In genomic region chr2:157130813-157131514, GRCm38 (mm10) we compare ENCODE assay signal across 10 mouse cellular contexts. TPM values are rescaled to one million over a fixed set of nuclear protein-coding genes. Genes with fewer than 3 reads are reported as not detected.
DNase-seq lines count a peak whose midpoint lies in the region; ATAC-seq and TF ChIP-seq lines count a peak whose summit lies in the region.
"Had no signal": no experiment of that assay in that cellular context is flagged by ENCODE, and none has a peak within 500 bp of the region (broad histone marks: within the 10 kb centered on the region; RNA-seq: fewer than 3 reads in every experiment).

No protein-coding gene starts in this region.

- TF ChIP-seq CTCF in G1E (IDR thresholded peaks at IDR 0.05; ENCODE audit: low read depth, low read length), result no peak

- H3K9me3 ChIP-seq in kidney, embryonic 16.5 days (ENCODE audit: low read length), result no peaks in the 10 kb centered on the region
- no peaks in the 10 kb centered on the region for H3K9me3 ChIP-seq in G1E (replicated peaks)
- H3K9me3 ChIP-seq: heart, embryonic 15.5 days; limb, embryonic 15.5 days had no signal

- no peaks in the 10 kb centered on the region for H3K27me3 ChIP-seq in kidney, embryonic 16.5 days (ENCODE audit: insufficient read depth, low read length)
- H3K27me3 ChIP-seq in G1E (ENCODE audit: insufficient read depth, low read length), result no peaks in the 10 kb centered on the region
- H3K27me3 ChIP-seq: heart, embryonic 15.5 days; limb, embryonic 15.5 days had no signal

- no peak for ATAC-seq in kidney, embryonic 16.5 days (ENCODE audit: low FRiP score, low TSS enrichment)
- ATAC-seq in G1E (ENCODE audit: extremely low read depth, insufficient number of reproducible peaks, low FRiP score, poor library complexity, severe bottlenecking), result no peak
- no peak for ATAC-seq in frontal cortex, adult (ENCODE audit: low TSS enrichment)

- H3K4me1 ChIP-seq in kidney, embryonic 16.5 days (ENCODE audit: insufficient read depth, low read length), result peaks cover 8% of the 10 kb centered on the region; the same call in 1 of the 2 replicates
- H3K4me1 ChIP-seq in G1E (ENCODE audit: insufficient read depth, low read depth, low read length), result peaks cover 44% of the 10 kb centered on the region

- no peak overlapping the region for H3K9ac ChIP-seq in kidney, embryonic 16.5 days (replicated peaks; ENCODE audit: low read length)
- H3K9ac ChIP-seq: heart, embryonic 15.5 days; limb, embryonic 15.5 days had no signal

- H3K36me3 ChIP-seq in kidney, embryonic 16.5 days (ENCODE audit: insufficient read depth, low read length), result 0 out of 2 replicates have a peak, but pooled peaks cover 6% of the 10 kb centered on the region
- H3K36me3 ChIP-seq in G1E (replicated peaks), result peaks cover 36% of the 10 kb centered on the region

- DNase-seq in kidney, adult 18-20 months, result peak; percentile 7
- peak; percentile 40 for DNase-seq in G1E (ENCODE audit: low spot score)
- DNase-seq in heart, postnatal 4 days, result peak; percentile 9
- DNase-seq in lung, postnatal 10 days, result peak; percentile 56
- DNase-seq in layer of hippocampus, adult 18-20 months (ENCODE audit: low spot score in 2 of 2), result no peak
- no peak for DNase-seq in testis, postnatal 14 days (ENCODE audit: low spot score)

- H3K27ac ChIP-seq in kidney, embryonic 16.5 days (ENCODE audit: low read length), result no peak overlapping the region
- H3K27ac ChIP-seq: heart, embryonic 15.5 days; limb, embryonic 15.5 days had no signal

- H3K4me3 ChIP-seq in kidney, embryonic 16.5 days (ENCODE audit: low read length), result no peak overlapping the region
- H3K4me3 ChIP-seq in G1E (ENCODE audit: low read depth, low read length), result peak overlapping the region; percentile 66
- H3K4me3 ChIP-seq: heart, embryonic 15.5 days; limb, embryonic 15.5 days had no signal

- H3K4me2 ChIP-seq in kidney, embryonic 16.5 days (replicated peaks; ENCODE audit: low read depth, low read length), result no peak overlapping the region
- H3K4me2 ChIP-seq: heart, embryonic 15.5 days; limb, embryonic 15.5 days had no signal

- 83% methylated on average over 8 of the region's 8 CpGs for WGBS in kidney, embryonic 16.5 days

RNA-seq across cellular contexts. Expression of gene Samhd1, which starts 4.1 kb away (rescaled TPM):
- polyA plus RNA-seq in kidney, embryonic 16.5 days (2015; fragmentation: Nextera tagmentation; extraction: Ambion mirVana), result 25.9 and 27.1 TPM in 2 replicates
- total RNA-seq in G1E (2014; fragmentation: Nextera tagmentation) (153 and 177 TPM in 2 replicates), G1E (2017) (99.6 and 109 TPM in 2 replicates)
- polyA plus RNA-seq in G1E (2012), result 19.9 and 23.6 TPM in 2 replicates
- 10 to 100 TPM; 21.8 to 22.9 TPM for total RNA-seq in heart, postnatal 4 days (2021)
- total RNA-seq in layer of hippocampus, adult 18-20 months (2021), result 10 to 100 TPM; 11.9 to 12.1 TPM

RNA-seq across cellular contexts. Expression of gene Tldc2, which starts 44.1 kb away (rescaled TPM):
- 0.53 and 0.71 TPM in 2 replicates for polyA plus RNA-seq in kidney, embryonic 16.5 days (2015; fragmentation: Nextera tagmentation; extraction: Ambion mirVana)
- total RNA-seq in G1E (2014; fragmentation: Nextera tagmentation) (not detected in 2 replicates), G1E (2017) (not detected in 2 replicates)
- polyA plus RNA-seq in G1E (2012), result not detected in 2 replicates
- total RNA-seq in heart, postnatal 4 days (2021), result not detected
- not detected for total RNA-seq in layer of hippocampus, adult 18-20 months (2021)
- polyA plus RNA-seq: heart, embryonic 15.5 days; limb, embryonic 15.5 days had no signal

RNA-seq across cellular contexts. Expression of gene Soga1, which starts 51.9 kb away (rescaled TPM):
- 2.5 and 3.6 TPM in 2 replicates for polyA plus RNA-seq in kidney, embryonic 16.5 days (2015; fragmentation: Nextera tagmentation; extraction: Ambion mirVana)
- total RNA-seq in G1E (2014; fragmentation: Nextera tagmentation) (2.1 and 2.6 TPM in 2 replicates), G1E (2017) (6.0 TPM in 2 replicates)
- 15.9 and 16.4 TPM in 2 replicates for polyA plus RNA-seq in G1E (2012)
- total RNA-seq in heart, postnatal 4 days (2021), result 10 to 100 TPM; 36.9 to 39.8 TPM
- total RNA-seq in layer of hippocampus, adult 18-20 months (2021), result 10 to 100 TPM; 32.4 to 34.1 TPM

Comparison
In these comparisons a context has a peak if more than half of its experiments do, and no peak if none do; other contexts are left out.
1. DNase-seq: peak in kidney, adult 18-20 months (single experiment), G1E (single experiment), heart, postnatal 4 days (single experiment) and lung, postnatal 10 days (single experiment); none in layer of hippocampus, adult 18-20 months (0 of 2) and testis, postnatal 14 days (single experiment).
2. RNA of gene Samhd1, which starts 4.1 kb away (total RNA-seq): 99.6 to 177 TPM in G1E; 21.8 to 22.9 TPM in heart, postnatal 4 days and 11.9 to 12.1 TPM in layer of hippocampus, adult 18-20 months; every median in the first group is over 4 times any median in the second.
3. RNA of gene Soga1, which starts 51.9 kb away (total RNA-seq): 36.9 to 39.8 TPM in heart, postnatal 4 days and 32.4 to 34.1 TPM in layer of hippocampus, adult 18-20 months; 2.1 to 6.0 TPM in G1E; every median in the first group is over 4 times any median in the second.